Mouse (Mus musculus): Measurements from ENCODE around the gene Map1a.

GRCm38 (mm10) chr2:121354378-121354777 is 65.0 kb downstream of the Map1a start:
- TF ChIP-seq CTCF (conservative IDR thresholded peaks at IDR 0.05; ENCODE audit: insufficient read depth, insufficient read length, low read depth, low read length): no peak
- no peak for TF ChIP-seq POLR2A (IDR thresholded peaks at IDR 0.05; ENCODE audit: low read depth, low read length)

All from kidney, adult 2 months (tissue).